Mouse (Mus musculus) left cerebral cortex, adult 6 months (tissue): ENCODE results near the gene Tmem253. TPM values are rescaled to one million over a fixed set of nuclear protein-coding genes. Genes with fewer than 3 reads are reported as not detected.

Experiments used
- long read RNA-seq, 2 experiments: library from polyadenylated mRNA; unstranded; transcript quantifications; one replicate each; pipeline ENCODE4 v2.0.0; 2019 to 2020
- polyA plus RNA-seq: library from polyadenylated mRNA; unstranded; fragments of <200 nt; fragmentation: Nextera tagmentation; gene quantifications from 2 replicates; pipeline ENCODE4 v1.2.3, GENCODE M21; 2021

The Tmem253 gene
- polyA plus RNA-seq, result 0.09 TPM in 1 of 2 replicates, not detected in the other
- long read RNA-seq, experiment 1, result 0 reads
- long read RNA-seq, experiment 2, result 0 reads

GRCm38 (mm10) chr14:52015445-52016100 is at the start of gene Tmem253:
TSS of gene Tmem253 (plus strand) at chr14:52015658.

GRCm38 (mm10) chr14:51984247-51985231 is 30.9 kb upstream of the Tmem253 start, which contains the start of gene Arhgef40:
TSS of gene Arhgef40 (plus strand) at chr14:51984719.

GRCm38 (mm10) chr14:52020486-52021137 is 5.2 kb downstream of the Tmem253 start, which contains the start of gene Zfp219:
TSS of gene Zfp219 (minus strand) at chr14:52020733.

GRCm38 (mm10) chr14:52042359-52042758 is 26.9 kb downstream of the Tmem253 start, which contains the start of gene Olfr221:
TSS of gene Olfr221 (minus strand) at chr14:52042459.

Other genes starting within 250 kb of the Tmem253 start
- not detected in 2 replicates for gene Ang4, start 242.1 kb upstream of the Tmem253 start, polyA plus RNA-seq
- not detected in 2 replicates for gene AY358078, start 215.6 kb upstream of the Tmem253 start, polyA plus RNA-seq
- gene Ear6, start 162.0 kb upstream of the Tmem253 start, polyA plus RNA-seq, result not detected in 2 replicates
- 11.6 and 23.7 TPM in 2 replicates for gene Mettl17, start 130.8 kb upstream of the Tmem253 start, polyA plus RNA-seq
- gene Slc39a2, start 122.8 kb upstream of the Tmem253 start, polyA plus RNA-seq, result 0.20 and 0.21 TPM in 2 replicates
- gene Ndrg2, start 101.5 kb upstream of the Tmem253 start, polyA plus RNA-seq, result 801 and 919 TPM in 2 replicates
- gene Tppp2, start 97.2 kb upstream of the Tmem253 start, polyA plus RNA-seq, result not detected in 2 replicates
- 0.10 TPM in 1 of 2 replicates, not detected in the other for gene Rnase13, start 92.9 kb upstream of the Tmem253 start, polyA plus RNA-seq
- 21.2 and 21.3 TPM in 2 replicates for gene Arhgef40, start 30.9 kb upstream of the Tmem253 start, polyA plus RNA-seq
- gene Zfp219, start 5.1 kb downstream of the Tmem253 start, polyA plus RNA-seq, result 5.8 and 8.6 TPM in 2 replicates
- gene Olfr221, start 26.8 kb downstream of the Tmem253 start, polyA plus RNA-seq, result not detected in 2 replicates
- gene Hnrnpc, start 88.4 kb downstream of the Tmem253 start, polyA plus RNA-seq, result 110 and 146 TPM in 2 replicates
- 71.6 and 108 TPM in 2 replicates for gene Rpgrip1, start 95.0 kb downstream of the Tmem253 start, polyA plus RNA-seq
- 14.4 and 21.5 TPM in 2 replicates for gene Supt16, start 181.8 kb downstream of the Tmem253 start, polyA plus RNA-seq
- gene Chd8, start 242.1 kb downstream of the Tmem253 start, polyA plus RNA-seq, result 2.4 and 8.0 TPM in 2 replicates